Mouse (Mus musculus) G1E (cell line): ENCODE measurements around the gene Smap2.

Source experiments
- CTCF ChIP-seq: IDR thresholded peaks from 2 replicates; pipeline ENCODE4 v1.5.1; 2012; ENCODE audit warnings: low read depth, low read length, inconsistent platforms, mixed read lengths
- GATA1 ChIP-seq: IDR thresholded peaks from 2 replicates; pipeline ENCODE4 v1.6.1; 2012; ENCODE audit warnings: borderline replicate concordance, low read length, inconsistent platforms, mixed read lengths
- POLR2AphosphoS5 ChIP-seq: IDR thresholded peaks from 2 replicates; pipeline ENCODE4 v1.6.1; 2012; ENCODE audit warnings: low read depth, low read length, inconsistent platforms; ENCODE audit not compliant: insufficient replicate concordance
- TAL1 ChIP-seq: conservative IDR thresholded peaks from 2 replicates; pipeline ENCODE4 v1.6.1; 2012; ENCODE audit warnings: low read depth, low read length, inconsistent platforms, mixed read lengths

GRCm38 (mm10) chr4:121023464-121023863, 6.4 kb upstream of the Smap2 start:
- no peak for TF ChIP-seq GATA1
- no peak for TF ChIP-seq CTCF
- TF ChIP-seq TAL1: no peak
- TF ChIP-seq POLR2AphosphoS5: no peak
